Mouse (Mus musculus) ES-E14 (cell line): ENCODE results near the gene Fabp3. TPM values are rescaled to one million over a fixed set of nuclear protein-coding genes. Genes with fewer than 3 reads are reported as not detected.

Experiments
- DNase-seq: peaks from one replicate; pipeline ENCODE4 v3.0.0-alpha.2; 2013; ENCODE audit warnings: low read depth, low spot score
- H3K27ac ChIP-seq: 2 replicates; pipeline ENCODE4 v1.5.1; 2012; ENCODE audit warnings: low read depth, mild to moderate bottlenecking, low read length, moderate library complexity, mixed read lengths; ENCODE audit not compliant: poor library complexity, insufficient read depth, severe bottlenecking
- H3K36me3 ChIP-seq: 2 replicates; pipeline ENCODE4 v1.6.1; 2012; ENCODE audit warnings: mild to moderate bottlenecking, low read length, moderate library complexity, mixed read lengths; ENCODE audit not compliant: control insufficient read depth, poor library complexity, insufficient read depth, severe bottlenecking
- H3K4me1 ChIP-seq, 2 experiments: fragments of 150-350 bp in 1 of 2; sonication (generic) in 1 of 2; 2 replicates each; pipeline ENCODE4 v1.6.1; 2012; ENCODE audit warnings: low read length in 2 of 2, mild to moderate bottlenecking in 1 of 2, mixed read lengths in 1 of 2; ENCODE audit not compliant: control insufficient read depth in 2 of 2, insufficient read depth in 2 of 2, poor library complexity in 1 of 2
- H3K4me3 ChIP-seq, 2 experiments: fragments of 150-350 bp in 1 of 2; sonication (generic) in 1 of 2; 2 replicates each; pipeline ENCODE4 v1.5.1; 2012; ENCODE audit warnings: low read length in 2 of 2, low read depth in 1 of 2, mild to moderate bottlenecking in 1 of 2, mixed read lengths in 1 of 2; ENCODE audit not compliant: insufficient read depth in 1 of 2, poor library complexity in 1 of 2, severe bottlenecking in 1 of 2
- H3K9ac ChIP-seq: 2 replicates; pipeline ENCODE4 v1.6.1; 2012; ENCODE audit warnings: low read depth, mild to moderate bottlenecking, low read length, mixed read lengths; ENCODE audit not compliant: poor library complexity, insufficient read depth, severe bottlenecking
- H3K9me3 ChIP-seq: fragments of 150-350 bp; sonication (generic); 2 replicates; pipeline ENCODE4 v1.6.1; 2012; ENCODE audit warnings: low read depth, mild to moderate bottlenecking, low read length; ENCODE audit not compliant: control insufficient read depth, insufficient read depth
- CHD2 ChIP-seq: IDR thresholded peaks from 2 replicates; pipeline ENCODE4 v1.6.1; 2014; ENCODE audit warnings: mild to moderate bottlenecking, low read depth, low read length, inconsistent platforms
- HCFC1 ChIP-seq: IDR thresholded peaks from 2 replicates; pipeline ENCODE4 v1.6.1; 2012; ENCODE audit warnings: low read length, inconsistent platforms, borderline replicate concordance; ENCODE audit not compliant: insufficient read depth
- MAFK ChIP-seq: IDR thresholded peaks from 2 replicates; pipeline ENCODE4 v1.6.1; 2014; ENCODE audit warnings: mild to moderate bottlenecking, low read depth, low read length, inconsistent platforms; ENCODE audit not compliant: insufficient read depth
- ZC3H11A ChIP-seq: IDR thresholded peaks from 2 replicates; pipeline ENCODE4 v1.6.1; 2012; ENCODE audit warnings: low read depth, mild to moderate bottlenecking, inconsistent platforms, low read length, borderline replicate concordance
- ZNF384 ChIP-seq: IDR thresholded peaks from 2 replicates; pipeline ENCODE4 v1.6.1; 2012; ENCODE audit warnings: low read depth, low read length, inconsistent platforms
- in situ Hi-C, 2 experiments: fragments of 600-800 bp; cut with MboI; formaldehyde crosslinking; loops; one replicate each; pipeline ENCODE4 v1.15.1; 2025; ENCODE audit warnings: low sequenced_read_pairs in 2 of 2, inconsistent platforms in 1 of 2; ENCODE audit not compliant: unreplicated experiment in 2 of 2
- total RNA-seq: library from RNA; depleted of rRNA; stranded (reverse); fragments of 300-350 nt; gene quantifications from 2 replicates; pipeline ENCODE4 v1.2.3, GENCODE M21; 2012

The Fabp3 gene
- total RNA-seq, 1 experiment = 145 TPM

DNA sequence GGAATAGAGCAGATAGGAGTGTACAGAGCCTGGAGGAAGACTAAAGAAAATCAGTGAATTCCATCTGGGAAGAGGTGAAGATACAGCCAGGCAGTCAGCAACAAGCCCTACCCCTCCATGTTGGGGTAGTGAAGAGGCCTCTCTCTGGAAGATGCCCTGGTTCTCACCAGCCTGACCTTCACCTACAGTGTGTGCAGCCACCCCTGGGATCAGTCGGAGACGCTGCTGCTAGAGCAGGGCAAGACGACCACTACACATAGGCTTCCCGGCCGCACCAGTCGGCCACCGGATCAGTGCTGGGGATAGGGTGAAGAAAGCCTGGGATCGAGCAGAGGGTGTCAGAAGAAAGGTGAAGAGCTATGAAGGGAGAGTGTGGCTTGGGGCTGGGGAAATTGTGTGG, 859 bp downstream of the Fabp3 start:
- Histone ChIP-seq H3K9me3 (no peaks in the 10 kb centered on the region), H3K27ac (no peak overlapping the region; the same call in 1 of the 2 replicates), H3K36me3 (peaks cover 33% of the 10 kb centered on the region), H3K4me1 (peaks cover 9 to 31% of the 10 kb centered on the region in 2 experiments), H3K9ac (peak overlapping the region; percentile 77), H3K4me3 (peak overlapping the region; percentile 81 to 86)
- in situ Hi-C loops = no loop called here
- DNase-seq = no peak
- TF ChIP-seq ZC3H11A (no peak), CHD2 (no peak)

DNA sequence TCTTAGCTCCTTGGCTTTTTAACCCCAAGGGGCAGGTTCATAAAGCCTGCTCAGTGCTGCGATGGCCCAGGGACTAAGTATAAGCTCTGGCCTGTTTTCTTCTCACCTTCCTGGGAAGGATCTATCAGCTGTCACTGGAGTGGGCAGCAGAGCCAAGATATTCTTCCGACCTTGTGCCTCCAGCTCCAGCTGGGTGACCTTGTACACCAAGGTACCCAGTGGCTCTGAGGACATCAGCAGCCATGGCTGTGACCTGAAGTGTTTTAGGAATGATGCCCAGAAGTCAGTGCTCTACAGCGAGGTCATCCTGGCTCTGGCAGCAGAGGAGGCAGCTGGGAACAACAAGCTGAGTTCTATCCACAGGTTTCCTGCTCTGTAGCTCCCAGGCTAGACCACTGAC, 4.1 kb downstream of the Fabp3 start:
- H3K27ac ChIP-seq = no peak overlapping the region
- peaks cover 6 to 18% of the 10 kb centered on the region in 2 experiments for H3K4me1 ChIP-seq
- H3K9ac ChIP-seq = no peak overlapping the region
- peaks cover 46% of the 10 kb centered on the region for H3K36me3 ChIP-seq
- TF ChIP-seq MAFK (no peak), CHD2 (no peak), ZC3H11A (no peak), HCFC1 (no peak), ZNF384 (no peak)
- H3K4me3 ChIP-seq = no peak overlapping the region
- no peaks in the 10 kb centered on the region for H3K9me3 ChIP-seq
- DNase-seq = no peak
- in situ Hi-C loops = no loop called here

DNA sequence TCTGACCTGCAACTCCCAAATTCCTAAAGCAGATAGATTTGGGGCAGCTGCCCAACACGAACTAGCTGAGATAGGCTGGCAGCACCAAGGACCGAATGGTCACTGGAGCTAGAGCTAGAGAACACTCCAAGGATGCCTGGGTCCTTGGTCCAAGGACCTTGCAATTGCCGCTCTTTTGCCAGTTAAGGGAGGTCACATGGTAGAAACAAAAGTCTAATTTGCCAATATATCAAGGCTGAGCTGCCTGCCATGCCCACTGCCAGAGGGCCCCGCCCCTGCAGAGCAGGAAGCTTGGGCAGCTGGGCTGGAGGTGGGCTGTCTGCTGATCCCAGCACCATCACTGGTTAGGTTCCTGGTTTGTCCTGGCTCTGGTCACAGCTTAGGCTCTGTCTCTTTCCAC, 5.2 kb downstream of the Fabp3 start:
- peaks cover 6 to 19% of the 10 kb centered on the region in 2 experiments for H3K4me1 ChIP-seq
- no peaks in the 10 kb centered on the region for H3K9me3 ChIP-seq
- TF ChIP-seq MAFK = no peak
- no peak for TF ChIP-seq ZC3H11A
- TF ChIP-seq HCFC1 = no peak
- no peak for TF ChIP-seq ZNF384
- no peak for TF ChIP-seq CHD2
- no peak overlapping the region for H3K27ac ChIP-seq
- H3K9ac ChIP-seq = no peak overlapping the region
- in situ Hi-C loops = no loop called here
- peaks cover 46% of the 10 kb centered on the region for H3K36me3 ChIP-seq
- DNase-seq = no peak
- H3K4me3 ChIP-seq = no peak overlapping the region

- H3K9me3 ChIP-seq = no peaks in the 10 kb centered on the region
- no peak overlapping the region for H3K4me3 ChIP-seq
- TF ChIP-seq HCFC1 (no peak), MAFK (no peak), CHD2 (no peak), ZC3H11A (no peak), ZNF384 (no peak)
- H3K9ac ChIP-seq = no peak overlapping the region
- no peak overlapping the region for H3K27ac ChIP-seq
- H3K4me1 ChIP-seq = peaks cover 6 to 17% of the 10 kb centered on the region in 2 experiments
- DNase-seq = no peak
- peaks cover 41% of the 10 kb centered on the region for H3K36me3 ChIP-seq
- in situ Hi-C loops = no loop called here
Measured at GRCm38 (mm10) chr4:130315771-130316527, 7.6 kb downstream of the Fabp3 start.

- Histone ChIP-seq H3K9me3 (no peaks in the 10 kb centered on the region), H3K9ac (no peak overlapping the region), H3K27ac (no peak overlapping the region), H3K4me1 (peaks cover 6 to 17% of the 10 kb centered on the region in 2 experiments), H3K4me3 (no peak overlapping the region), H3K36me3 (peaks cover 40% of the 10 kb centered on the region)
- no peak for DNase-seq
- no peak for TF ChIP-seq CHD2
- TF ChIP-seq ZNF384 = no peak
- TF ChIP-seq HCFC1 = no peak
- no peak for TF ChIP-seq MAFK
- no peak for TF ChIP-seq ZC3H11A
- in situ Hi-C loops = no loop called here
Measured at GRCm38 (mm10) chr4:130316691-130317090, 8.3 kb downstream of the Fabp3 start.
